Mouse (Mus musculus) spleen, adult 18-20 months (tissue): ENCODE measurements around the gene Srek1.

Source experiments
- DNase-seq, 2 experiments: peaks; one replicate each; pipeline ENCODE4 v3.0.0; 2022; ENCODE audit warnings: mixed read lengths in 2 of 2

Gene Srek1

DNA sequence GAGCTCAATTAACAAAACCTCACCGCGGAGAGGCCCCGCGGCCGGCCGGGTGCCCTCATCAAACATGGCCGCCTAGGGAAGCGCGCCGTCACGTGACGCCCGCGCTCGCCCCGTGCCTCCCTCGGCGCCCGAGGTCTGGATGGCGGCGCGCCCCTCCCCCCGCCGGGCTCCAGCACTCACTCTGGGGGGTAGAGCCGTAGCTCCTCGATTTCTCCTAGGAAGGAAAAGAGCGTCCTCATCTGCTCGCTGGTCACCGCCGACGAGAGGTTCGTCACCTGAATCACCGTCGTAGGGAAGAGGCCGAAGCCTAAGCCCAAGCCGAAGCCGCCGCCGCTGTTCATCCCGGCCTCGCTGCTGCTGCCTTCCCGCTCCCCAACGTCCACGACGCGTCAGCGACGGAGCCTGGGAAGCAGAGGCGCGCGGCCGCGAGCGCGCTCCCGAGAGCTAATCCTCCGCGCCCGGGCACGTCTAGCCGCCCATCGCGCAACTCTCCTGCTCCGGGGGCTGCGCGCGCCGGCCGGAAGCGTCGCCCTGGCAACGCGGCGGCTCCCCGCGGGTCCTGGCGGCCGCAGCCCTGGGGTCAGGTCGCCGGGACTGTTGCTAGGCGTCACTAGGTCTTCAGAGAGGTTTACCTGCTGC is at the start of gene Srek1:
Gene Srek1 (minus strand): TSS at position 490 of the 639 bp plus-strand sequence.
- DNase-seq = peak; percentile 77 to 88

DNA sequence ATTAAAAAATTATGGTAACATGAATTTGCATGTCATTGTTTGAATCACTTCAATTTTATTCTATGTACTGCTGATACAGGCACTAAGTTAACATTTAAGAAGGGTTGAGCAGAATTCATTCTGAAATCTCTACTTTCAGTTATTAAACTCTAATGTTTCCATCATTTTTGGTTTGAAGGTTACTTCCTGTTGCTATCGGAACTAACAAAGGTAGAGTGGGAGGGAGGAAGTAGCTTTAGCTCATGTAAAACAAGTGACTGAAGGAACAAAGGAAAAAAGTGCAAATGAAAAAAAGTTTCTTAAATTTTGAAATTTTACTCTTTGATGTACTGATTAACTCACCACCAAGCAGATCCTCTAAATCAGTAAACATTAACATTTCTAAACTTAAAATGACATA is 47.9 kb upstream of the Srek1 start:
- no peak for DNase-seq

DNA sequence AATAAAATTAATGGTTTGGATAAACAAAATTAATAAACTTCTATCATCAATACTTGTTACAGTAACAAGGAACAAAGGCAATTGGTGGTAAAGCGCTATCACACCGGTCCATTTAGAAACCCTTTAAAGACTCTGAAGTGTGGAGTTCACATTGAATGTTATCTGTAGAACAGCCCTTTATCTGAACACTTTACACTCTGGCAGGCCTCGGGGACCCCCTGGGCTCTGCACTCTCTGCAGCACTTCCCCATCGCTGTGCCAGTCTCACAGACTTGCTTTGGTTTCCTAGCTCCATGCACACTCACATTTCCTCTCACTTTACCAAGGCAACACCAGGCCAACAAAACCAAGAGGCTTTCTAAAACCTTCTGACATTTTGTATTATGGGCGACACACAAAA is 45.0 kb upstream of the Srek1 start:
- DNase-seq = no peak

DNA sequence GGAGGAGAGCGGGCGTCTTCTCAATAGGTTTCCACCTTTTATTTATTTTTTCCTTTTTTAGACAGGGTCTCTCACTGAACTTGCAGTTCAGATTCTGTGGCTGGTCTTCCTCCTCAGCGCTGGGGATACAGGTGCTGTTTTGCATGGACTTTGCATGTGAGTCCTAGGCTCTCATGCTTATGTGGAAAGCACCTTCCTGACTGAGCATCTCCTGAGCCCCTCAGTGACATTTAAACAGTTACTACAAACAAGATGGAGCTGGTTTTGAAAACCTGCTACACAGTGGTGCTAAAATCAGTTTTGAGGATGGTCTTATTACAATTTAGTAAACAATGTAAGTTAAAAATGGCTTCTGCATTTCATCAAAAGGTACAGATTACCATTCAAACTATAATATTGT is 43.5 kb upstream of the Srek1 start:
- no peak for DNase-seq

DNA sequence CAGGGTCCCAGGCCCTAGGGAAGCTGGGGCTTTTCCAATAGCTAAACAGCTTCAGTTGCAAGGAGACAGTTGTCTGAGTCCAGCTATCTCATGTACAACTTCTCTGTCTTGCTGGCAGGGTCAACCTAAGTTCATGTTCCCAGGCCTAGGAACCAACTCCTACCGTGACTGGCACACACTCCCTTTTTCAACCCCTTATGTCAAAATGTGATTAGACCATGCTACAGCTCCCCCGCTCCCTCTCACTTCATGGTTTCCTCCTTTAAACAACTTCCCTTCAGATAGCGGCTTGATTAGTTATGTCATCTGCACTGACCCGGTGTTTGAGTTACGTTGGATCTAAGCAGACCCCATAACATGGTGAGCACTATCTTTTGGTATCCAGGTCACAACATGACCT is 33.1 kb upstream of the Srek1 start:
- no peak for DNase-seq

DNA sequence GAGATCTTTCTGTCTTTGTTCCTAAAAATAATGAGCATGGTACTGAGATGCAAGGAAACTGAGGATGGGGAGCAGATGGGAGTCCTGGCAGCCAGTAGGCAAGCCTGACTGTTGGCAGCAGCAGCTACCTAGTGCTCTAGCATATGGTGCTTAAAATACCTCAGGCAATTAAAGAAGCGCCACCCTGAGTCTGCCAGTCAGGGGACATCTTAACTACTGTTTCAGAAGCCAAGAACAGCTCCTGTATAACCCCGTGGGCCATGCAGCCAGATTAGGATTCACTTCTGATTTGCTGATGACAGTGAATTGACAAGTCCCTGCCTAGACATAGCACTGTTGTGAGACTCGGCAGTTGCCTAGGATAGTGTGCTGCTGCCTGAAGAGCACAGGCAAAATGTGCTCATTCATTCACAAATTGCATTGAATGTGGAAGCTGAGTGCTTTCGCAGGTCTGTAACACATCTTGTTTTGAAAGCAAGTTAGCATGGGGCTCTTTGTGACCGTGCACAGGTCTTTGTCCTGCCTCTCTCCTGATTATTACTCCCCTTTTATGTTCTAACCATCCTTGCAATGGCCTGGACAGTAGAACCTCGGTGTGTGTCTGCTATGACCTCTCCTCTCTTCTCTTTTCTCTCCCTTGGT is 31.9 kb upstream of the Srek1 start:
- DNase-seq = no peak

DNA sequence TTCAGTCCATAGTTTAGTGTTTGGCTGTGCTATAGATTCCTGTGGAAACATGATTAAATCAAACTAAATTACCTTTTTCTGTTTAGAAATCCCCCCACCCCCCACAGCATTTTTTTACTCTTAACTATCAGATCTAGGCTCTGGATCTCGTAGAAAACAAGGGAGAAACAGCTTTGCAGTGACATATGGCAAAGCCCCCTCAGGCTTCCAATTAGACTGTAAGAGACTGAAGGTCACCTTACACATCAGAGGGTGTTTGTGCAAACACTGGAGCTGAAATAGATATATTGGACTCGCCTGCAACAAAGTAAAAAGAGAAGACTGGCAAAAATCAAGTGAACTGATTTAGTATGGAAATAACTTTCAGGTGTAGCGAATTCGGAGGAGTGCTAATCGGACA is 29.3 kb upstream of the Srek1 start:
- no peak for DNase-seq

DNA sequence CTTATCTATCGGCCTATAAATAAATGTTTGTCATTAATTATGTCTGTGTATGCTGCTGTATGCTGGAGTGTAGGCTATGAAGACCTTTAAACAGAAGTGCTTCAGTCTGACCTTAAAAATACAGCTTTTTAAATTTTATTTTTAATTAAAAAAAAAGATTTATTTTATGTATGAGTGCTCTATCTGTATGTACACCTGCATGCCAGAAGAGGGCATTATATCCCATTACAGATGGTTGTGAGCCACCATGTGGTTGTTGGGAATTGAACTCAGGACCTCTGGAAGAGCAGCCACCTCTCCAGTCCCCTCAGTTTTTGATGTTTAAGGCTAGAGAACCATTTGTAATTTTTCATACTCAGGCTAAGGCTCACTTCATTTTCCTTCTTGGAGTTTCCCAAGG is 26.6 kb upstream of the Srek1 start:
- DNase-seq = no peak

DNA sequence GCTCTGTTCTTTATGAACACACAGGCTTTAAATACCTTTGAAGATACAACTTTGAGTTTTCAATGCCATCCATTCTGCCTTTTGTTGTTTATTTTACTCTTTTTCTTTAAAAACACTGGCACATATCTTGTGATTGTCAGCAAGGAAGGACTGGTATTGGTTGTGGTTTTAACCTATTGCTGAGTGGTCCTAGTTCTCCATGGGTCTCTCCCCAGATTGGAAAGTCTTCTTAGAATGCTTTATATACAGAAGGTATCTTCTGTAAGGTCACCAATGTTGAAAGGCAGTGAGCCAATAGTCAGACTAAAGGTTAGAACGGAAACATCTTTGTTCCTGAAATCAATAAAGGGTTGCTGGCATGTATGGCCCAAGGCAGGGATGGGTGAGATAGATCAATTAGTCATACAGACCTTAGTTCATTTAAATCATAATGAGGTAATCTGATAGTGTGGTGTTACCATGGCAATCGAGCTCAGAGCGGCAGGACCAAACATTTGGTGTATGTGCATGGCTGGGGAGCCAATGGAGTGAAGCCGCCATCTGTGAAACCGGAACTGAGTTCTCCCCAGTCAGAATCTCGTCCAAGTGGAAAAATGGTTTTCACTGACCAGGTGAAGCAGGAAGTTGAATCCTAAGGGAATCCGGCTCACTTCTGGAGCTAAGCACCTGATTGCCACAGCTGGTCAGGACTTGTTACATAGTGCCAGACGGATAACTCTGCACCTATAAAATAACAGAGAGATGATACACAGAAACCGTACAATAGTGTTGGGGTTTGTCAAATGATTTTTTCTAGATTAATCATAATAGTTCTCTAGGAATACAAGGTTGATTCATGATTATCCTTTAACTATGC is 20.5 kb upstream of the Srek1 start:
- DNase-seq = no peak

DNA sequence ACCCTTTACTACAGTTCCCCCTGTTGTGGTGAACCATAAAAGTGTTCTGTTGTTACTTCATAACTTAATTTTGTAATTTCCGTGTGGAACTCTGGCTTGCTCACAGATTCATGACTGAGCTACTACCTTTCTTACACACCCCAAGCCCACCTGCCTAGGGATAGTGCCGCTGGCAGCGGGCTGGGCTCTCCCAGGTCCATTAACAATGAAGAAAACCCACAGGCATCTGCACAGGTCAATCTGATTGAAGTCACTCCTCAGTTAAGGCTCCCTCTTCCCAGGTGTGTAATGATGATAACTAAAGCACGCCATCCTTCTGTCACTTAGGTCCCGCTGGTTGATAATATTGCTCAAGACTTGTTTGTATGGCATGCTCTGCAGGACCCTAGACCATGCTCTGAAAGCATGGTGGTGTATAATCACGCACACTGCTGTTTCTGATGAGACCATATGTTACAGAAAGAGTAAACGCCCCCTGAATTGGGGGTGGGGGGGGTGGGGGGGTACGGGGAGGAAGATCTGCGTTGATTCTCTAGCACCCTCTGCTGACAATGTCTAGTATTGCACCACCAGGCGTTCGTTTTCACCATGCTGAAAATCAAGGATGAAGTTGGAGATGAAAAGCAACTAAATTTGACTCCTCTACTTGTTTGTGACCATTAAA is 5.6 kb upstream of the Srek1 start:
- DNase-seq = peak in 1 of 2 experiments; percentile 40

DNA sequence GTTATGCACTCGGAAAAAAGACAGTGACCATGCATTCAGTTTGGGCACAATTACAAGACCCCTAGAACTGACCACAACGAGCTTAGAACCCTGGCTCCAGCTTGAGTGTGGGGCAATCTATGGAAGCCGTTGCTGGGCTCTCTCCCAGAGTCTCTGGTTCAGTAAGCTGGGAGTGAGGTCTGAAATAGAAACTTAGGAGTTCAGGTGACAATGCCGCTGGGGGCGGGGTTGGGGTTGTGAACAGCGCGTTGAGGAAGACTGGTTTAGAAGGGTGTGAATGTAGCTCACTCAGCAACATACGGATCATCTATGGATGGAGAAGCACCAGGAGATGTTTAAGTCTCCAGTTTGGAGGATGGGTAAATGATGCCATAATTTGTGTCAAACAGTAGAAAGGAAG is 2.7 kb upstream of the Srek1 start:
- DNase-seq = no peak

DNA sequence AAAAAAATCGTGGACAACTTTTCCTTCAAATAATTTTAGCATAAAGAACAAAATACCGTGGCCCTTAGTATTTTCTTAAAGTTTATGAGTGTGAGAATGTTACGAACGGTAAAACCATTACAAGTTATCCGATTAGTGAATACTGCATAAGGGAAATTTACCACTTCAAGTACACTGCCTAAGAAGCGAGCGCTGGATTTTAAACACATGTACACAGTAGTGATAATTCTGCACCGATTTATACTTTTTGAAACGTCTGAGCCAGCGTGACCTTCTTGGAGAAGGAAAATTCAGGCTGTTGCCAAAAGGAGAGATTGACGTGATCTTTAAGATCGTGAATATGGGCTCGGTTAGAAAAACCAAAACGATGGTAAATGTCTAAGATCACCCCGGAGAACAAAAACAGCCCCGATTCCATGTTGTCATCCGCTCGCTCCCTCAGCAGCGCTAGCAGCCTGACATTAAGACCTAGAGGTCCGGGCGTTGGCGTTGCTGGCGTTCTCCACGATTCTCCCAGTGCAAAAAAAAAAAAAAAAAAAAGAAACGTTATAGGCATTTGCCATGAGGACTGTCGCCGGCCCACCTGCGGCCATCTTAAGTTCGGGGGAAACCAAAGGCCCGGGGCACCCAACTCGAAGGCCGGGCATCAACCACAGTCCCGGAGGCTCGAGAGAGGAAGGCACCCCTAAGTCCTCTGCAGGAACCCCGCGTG is 845 bp downstream of the Srek1 start:
- DNase-seq = no peak

DNA sequence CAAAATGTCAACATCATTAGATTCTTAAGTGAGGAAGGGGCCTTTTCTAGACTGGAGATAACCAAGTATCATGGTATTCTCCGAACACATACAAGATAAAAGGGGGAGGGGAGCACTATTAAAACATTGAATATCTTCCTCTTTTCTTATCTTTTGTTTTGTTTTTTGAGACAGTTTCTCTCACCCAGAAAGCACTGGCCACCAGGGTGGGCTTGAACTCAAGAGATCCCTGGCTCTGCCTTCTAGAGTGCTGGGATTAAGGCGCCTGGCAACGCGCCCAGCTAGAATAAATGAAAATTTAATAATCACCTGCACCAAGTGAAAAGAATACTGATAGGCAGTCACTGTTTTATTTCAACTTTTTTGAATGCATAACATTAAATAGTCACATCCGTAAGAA is 1.5 kb downstream of the Srek1 start:
- DNase-seq = no peak

DNA sequence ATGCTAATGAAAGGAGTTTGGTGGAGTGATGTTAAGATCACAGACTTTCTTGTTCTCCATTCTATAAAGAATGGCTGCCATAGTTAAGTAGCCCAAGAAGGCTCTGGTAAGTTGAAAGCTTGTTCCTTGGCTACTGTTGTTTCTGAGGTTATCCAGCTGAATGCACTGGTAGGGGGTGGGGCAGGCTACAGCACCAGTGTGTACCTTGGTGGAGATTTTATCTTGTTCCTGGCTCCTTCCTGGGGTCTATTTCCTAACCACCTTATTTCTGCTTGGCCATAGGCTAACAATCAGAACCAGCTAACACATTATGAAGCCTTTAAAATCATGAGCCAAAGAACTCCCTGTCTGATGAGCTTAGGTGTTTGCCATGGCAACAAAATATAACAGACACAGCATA is 3.6 kb downstream of the Srek1 start:
- DNase-seq = no peak

DNA sequence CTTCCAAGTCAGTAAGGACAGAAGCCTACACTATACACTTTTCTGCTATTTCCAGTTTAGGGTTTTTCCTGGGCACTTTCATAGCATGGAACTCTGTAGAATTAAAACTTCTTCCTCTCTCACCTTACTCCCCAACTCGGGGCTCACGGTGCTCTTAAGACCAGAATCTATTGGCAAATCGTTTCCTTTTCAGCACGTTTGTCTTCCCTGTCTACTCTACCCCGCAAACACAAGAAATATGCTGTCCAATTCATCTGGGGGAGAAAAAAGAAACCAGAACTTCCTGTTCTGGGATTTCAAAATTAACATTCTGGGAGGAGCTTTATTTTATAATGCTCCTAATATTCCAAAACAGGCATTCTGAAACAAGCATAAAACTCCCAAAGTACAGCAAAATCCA is 6.5 kb downstream of the Srek1 start:
- DNase-seq = no peak

DNA sequence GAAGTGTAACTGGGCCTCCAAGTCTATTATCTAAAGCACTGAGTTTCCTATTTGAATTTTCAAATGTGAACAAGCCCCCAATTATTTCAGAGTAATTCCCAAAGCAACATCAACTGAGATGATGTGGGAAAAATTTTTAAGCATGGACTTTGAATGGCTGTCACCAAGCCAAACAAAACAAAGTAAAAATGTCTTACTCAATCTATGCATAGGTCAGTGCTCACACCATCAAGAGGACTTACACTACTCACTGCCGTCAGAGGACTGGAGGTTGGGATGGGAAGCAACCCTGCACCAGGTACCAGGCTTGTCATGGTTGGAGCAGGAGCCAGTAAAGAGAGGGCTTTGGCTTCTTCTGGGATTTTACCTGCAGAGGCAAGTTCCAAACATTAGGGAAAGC is 10.8 kb downstream of the Srek1 start:
- no peak for DNase-seq

DNA sequence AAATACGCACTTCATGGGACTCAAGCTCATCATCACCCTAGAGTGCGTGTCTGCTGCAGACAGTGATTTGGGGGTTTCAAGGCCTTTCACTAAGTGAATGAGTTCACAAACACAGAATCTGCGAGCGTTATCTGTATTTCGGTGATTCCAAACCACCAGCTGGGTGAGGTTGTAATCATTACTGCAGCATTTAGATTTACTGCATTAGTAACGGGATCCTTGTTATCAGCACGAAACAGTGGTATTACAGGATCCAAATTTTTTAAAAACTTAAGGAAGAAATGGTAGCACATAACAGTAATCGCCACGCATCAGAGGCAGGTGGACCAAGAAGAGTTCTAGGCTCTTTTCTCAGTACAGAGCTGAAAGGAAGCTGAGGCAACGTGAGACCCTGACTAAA is 12.4 kb downstream of the Srek1 start:
- no peak for DNase-seq

DNA sequence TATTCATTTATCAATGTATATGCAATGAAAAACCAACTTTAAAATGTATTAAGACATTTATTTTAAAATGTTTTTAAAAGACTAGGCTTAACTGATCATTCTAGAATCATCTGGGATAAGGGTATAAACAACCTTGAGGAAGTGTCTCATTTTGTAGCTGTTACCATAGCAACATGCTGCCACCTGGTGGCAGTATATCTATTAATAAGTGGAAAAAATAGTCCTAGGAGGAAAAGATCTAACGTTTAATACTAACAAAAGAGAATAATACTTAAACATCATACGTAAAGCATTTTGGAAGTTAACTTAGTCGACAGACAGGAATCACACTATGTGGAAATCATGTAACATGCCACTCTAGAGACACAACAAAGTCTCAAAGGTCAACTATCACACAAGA is 23.0 kb downstream of the Srek1 start:
- peak in 1 of 2 experiments; percentile 24 for DNase-seq

DNA sequence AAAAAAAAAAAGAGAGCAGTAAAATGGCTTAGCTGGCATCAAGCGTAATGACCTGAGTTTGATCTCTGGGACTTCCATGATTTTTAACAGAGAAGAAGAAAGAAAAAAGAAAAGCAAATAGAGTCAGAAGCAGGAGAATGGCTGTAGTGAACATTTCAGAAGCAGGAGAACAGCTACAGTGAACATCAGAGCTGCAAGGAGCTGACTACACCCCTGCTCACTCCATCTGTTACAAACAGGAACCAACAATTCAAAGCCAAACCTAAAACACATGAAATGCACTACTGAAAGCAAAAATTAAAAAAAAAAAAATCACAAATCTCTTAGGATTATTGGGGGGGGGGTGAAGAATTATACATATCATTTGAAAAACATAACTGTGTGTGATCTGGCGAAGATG is 28.7 kb downstream of the Srek1 start:
- no peak for DNase-seq

DNA sequence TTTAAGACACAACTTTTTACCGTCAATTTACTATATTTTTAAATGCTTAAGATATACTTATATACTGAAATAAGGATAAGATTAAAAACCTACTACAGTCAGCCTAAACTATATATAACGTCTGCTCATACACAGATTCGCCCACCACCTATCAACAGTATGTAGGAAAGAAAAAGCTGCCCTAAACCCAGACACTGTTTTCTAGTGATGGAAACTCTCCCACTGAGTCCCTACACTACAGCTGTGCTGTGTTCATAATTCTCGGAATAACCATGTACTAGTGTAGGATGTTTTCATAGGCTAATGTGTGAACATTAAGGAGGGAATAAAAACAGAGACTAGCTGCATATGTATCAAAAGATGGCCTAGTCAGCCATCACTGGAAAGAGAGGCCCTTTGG is 29.2 kb downstream of the Srek1 start:
- no peak for DNase-seq

DNA sequence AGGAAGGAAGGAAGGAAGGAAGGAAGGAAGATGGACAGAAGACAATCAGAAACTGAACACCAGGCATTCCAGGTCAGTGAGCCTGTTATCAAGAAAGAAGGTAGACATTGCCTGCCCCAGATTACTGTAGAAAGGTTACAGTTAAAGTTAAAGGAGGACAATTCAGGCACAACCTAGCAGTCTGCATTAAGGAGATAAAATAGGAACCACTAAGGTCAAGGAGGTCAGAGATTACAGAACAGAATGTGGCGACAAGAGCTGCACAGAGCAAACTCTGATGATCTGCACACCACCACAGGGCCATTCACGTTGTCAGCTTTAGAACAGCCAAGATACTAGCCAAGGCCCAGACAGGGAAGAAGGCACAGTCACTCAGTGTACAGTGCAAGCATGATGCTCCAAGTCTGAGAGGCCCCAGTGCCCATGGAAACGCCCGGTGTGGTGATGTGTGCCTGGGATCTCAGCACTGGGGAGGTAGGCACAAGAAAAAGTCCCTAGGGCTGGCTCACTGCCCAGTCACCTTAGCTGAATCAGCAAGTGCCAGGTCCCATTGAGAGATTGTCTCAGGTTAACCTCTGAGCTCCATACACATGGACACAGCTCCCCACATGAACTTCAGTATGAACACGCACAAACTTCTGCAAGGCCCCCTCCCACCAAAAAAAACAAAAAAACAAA is 38.9 kb downstream of the Srek1 start:
- no peak for DNase-seq

DNA sequence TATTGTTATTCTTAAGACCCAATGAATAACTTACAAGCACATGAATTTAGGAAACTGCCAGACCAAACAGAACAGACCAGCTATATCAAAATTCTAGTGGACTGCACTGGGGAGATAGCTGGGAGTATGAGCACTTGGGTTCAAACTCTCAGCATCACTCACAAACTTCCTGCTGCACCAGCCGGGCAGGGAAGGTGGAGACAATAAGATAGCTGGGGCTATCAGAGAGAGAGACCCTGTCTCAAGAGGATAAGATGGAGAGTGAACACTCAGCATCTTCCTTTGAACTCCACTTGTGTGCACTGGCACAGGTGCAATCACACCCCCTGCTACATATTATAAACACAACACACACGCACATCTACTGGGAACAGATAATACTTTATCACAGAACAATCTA is 47.5 kb downstream of the Srek1 start:
- no peak for DNase-seq
